Mouse (Mus musculus) lung, adult 2 months (tissue): Measurements from ENCODE around the gene Lypd6b.

Experiments used
- CTCF ChIP-seq: fragments of 200-500 bp; IDR thresholded peaks from 2 replicates; pipeline ENCODE4 v1.5.1; 2011; ENCODE audit warnings: mild to moderate bottlenecking, low read length, control low read depth; ENCODE audit not compliant: insufficient read depth
- POLR2A ChIP-seq: fragments of 200-500 bp; IDR thresholded peaks from 2 replicates; pipeline ENCODE4 v1.6.1; 2011; ENCODE audit warnings: low read depth, mild to moderate bottlenecking, control low read depth, low read length, borderline replicate concordance; ENCODE audit errors: extremely low read depth

GRCm38 (mm10) chr2:49768916-49769315 lies 18.6 kb upstream of the Lypd6b start:
- no peak for TF ChIP-seq POLR2A
- no peak for TF ChIP-seq CTCF
